Mouse (Mus musculus) heart, adult 2 months (tissue): Measurements from ENCODE around the gene 1110008P14Rik.

Experiments
- CTCF ChIP-seq: fragments of 200-600 bp; IDR thresholded peaks from 2 replicates; pipeline ENCODE4 v1.8.1; 2022; ENCODE audit warnings: antibody characterized with exemption, mild to moderate bottlenecking, moderate library complexity
- EP300 ChIP-seq: fragments of 200-500 bp; IDR thresholded peaks from 2 replicates; pipeline ENCODE4 v1.6.1; 2011; ENCODE audit warnings: low read depth, low read length, control low read depth; ENCODE audit not compliant: insufficient read depth

- TF ChIP-seq EP300 (no peak), CTCF (no peak)
Measured at GRCm38 (mm10) chr2:32329531-32329930, 52.2 kb downstream of the 1110008P14Rik start.
